Mouse (Mus musculus) frontal cortex, adult 2 months (tissue): ENCODE data around the gene Zfp185. TPM values are rescaled to one million over a fixed set of nuclear protein-coding genes. Genes with fewer than 3 reads are reported as not detected.
A peak's percentile ranks its signal among the peaks of the same experiment; 100 is the strongest.
"Not testable (repeated sequence)": the region's sequence is repeated elsewhere in the genome, so short reads cannot be mapped to it uniquely, and the experiment has no call there.

ENCODE experiments used
- DNase-seq, 2 experiments: peaks; one replicate each; pipeline ENCODE4 v3.0.0; 2022; ENCODE audit warnings: low spot score in 1 of 2; ENCODE audit errors: extremely low spot score in 1 of 2
- polyA plus RNA-seq: library from polyadenylated mRNA; depleted of rRNA; stranded (reverse); fragments of >200 nt; gene quantifications from 2 replicates; pipeline ENCODE4 v1.2.3, GENCODE M21; 2012; rRNA removed

Gene Zfp185
- polyA plus RNA-seq, 1 experiment, result 0.72 TPM

GRCm38 (mm10) chrX:73061528-73061927, 74.4 kb downstream of the Zfp185 start:
- DNase-seq, result no peak

GRCm38 (mm10) chrX:73062323-73062722, 75.2 kb downstream of the Zfp185 start:
- no peak for DNase-seq

GRCm38 (mm10) chrX:73063512-73064414, 76.6 kb downstream of the Zfp185 start:
- DNase-seq, result peak in 1 of 2 experiments; percentile 9

GRCm38 (mm10) chrX:73064415-73064793, 77.3 kb downstream of the Zfp185 start, which contains the start of gene Pnma3:
Pnma3 (plus strand) TSS chrX:73064787.
- DNase-seq, result no peak

GRCm38 (mm10) chrX:73066765-73067312, 79.7 kb downstream of the Zfp185 start:
- not testable (repeated sequence) for DNase-seq

Other genes starting within 250 kb of the Zfp185 start
- 0.90 and 1.1 TPM in 2 replicates for gene Gabrq, start 162.2 kb upstream of the Zfp185 start, polyA plus RNA-seq
- 51.8 and 56.0 TPM in 2 replicates for gene Cetn2, start 68.9 kb upstream of the Zfp185 start, polyA plus RNA-seq
- 28.8 TPM in 2 replicates for gene Nsdhl, start 68.8 kb upstream of the Zfp185 start, polyA plus RNA-seq
- 0.25 and 0.30 TPM in 2 replicates for gene Pnma5, start 49.8 kb downstream of the Zfp185 start, polyA plus RNA-seq
- gene Pnma3, start 77.4 kb downstream of the Zfp185 start, polyA plus RNA-seq, result 14.2 and 19.4 TPM in 2 replicates
- gene Xlr4a, start 95.1 kb downstream of the Zfp185 start, polyA plus RNA-seq, result 0.18 and 0.99 TPM in 2 replicates
- 1.6 and 2.1 TPM in 2 replicates for gene Xlr3a, start 109.8 kb downstream of the Zfp185 start, polyA plus RNA-seq
- gene Gm14685, start 129.7 kb downstream of the Zfp185 start, polyA plus RNA-seq, result 0.32 and 0.46 TPM in 2 replicates
- not detected in 2 replicates for gene Xlr5b, start 161.5 kb downstream of the Zfp185 start, polyA plus RNA-seq
- gene DXBay18, start 162.1 kb downstream of the Zfp185 start, polyA plus RNA-seq, result 0.32 and 0.42 TPM in 2 replicates
- gene Spin2d, start 189.7 kb downstream of the Zfp185 start, polyA plus RNA-seq, result not detected in 2 replicates
- 3.8 and 6.8 TPM in 2 replicates for gene Xlr3b, start 204.9 kb downstream of the Zfp185 start, polyA plus RNA-seq
- gene Xlr4b, start 227.0 kb downstream of the Zfp185 start, polyA plus RNA-seq, result 0.92 and 1.8 TPM in 2 replicates
- 14.7 and 16.6 TPM in 2 replicates for gene F8a, start 241.0 kb downstream of the Zfp185 start, polyA plus RNA-seq